Comparison of ENCODE assay signal across 10 mouse cellular contexts in the genomic region with DNA sequence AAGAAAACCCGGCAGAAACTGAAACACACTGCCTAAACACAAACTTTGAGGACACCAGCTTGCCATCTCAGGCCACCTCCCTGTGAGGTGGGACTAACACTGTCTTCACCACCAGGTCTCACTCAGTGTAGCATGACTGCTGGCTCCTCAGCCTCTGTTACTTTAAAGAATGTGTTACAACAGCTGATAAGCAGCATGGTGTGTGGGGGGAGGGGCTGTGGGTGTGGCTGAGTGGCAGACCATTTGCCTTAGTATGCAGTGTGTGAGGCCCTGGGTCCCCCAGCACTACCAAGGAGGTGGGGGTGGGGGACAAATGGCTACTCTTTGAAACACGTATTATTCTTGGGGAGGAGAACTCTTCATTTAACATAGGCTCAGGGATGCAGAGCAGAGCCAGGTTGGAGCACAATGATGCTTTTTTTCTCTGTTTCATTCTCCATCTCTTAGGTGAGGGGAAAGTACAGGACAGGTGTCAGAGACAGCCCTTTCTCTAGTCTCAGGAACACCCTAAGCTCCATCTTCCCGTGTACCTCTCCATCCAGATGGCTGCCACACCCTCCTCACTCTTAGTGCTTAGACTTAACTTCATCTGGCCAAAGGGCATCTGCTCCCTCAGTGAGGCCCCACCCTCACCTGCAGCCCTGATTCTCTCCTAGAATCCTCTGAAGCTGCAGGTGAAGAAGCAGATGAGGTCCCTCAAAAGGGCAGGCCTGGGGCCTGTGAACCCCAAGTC. TPM values are rescaled to one million over a fixed set of nuclear protein-coding genes. Genes with fewer than 3 reads are reported as not detected.
A peak's percentile ranks its signal among the peaks of the same experiment; 100 is the strongest.
DNase-seq lines count a peak whose midpoint lies in the region; ATAC-seq and TF ChIP-seq lines count a peak whose summit lies in the region.
"Had no signal": no experiment of that assay in that cellular context is flagged by ENCODE, and none has a peak within 500 bp of the region (broad histone marks: within the 10 kb centered on the region; RNA-seq: fewer than 3 reads in every experiment).

No protein-coding gene starts in this region.

- intact Hi-C loops in left cerebral cortex, adult 2 months (cut with DNase I): no loop called here
- intact Hi-C loops in left cerebral cortex, postnatal 14 days (cut with DNase I): no loop called here
- intact Hi-C loops in gastrocnemius, postnatal 14 days (cut with DNase I; ENCODE audit: low total_unique reads): no loop called here

- no peak for TF ChIP-seq CTCF in left cerebral cortex, adult 2 months (IDR thresholded peaks at IDR 0.05)

- no peak overlapping the region for H3K4me2 ChIP-seq in hindbrain, embryonic 14.5 days (replicated peaks)

- DNase-seq in left cerebral cortex, adult 2 months (ENCODE audit: extremely low spot score in 1 of 2, low spot score in 2 of 2): no peak
- DNase-seq in left cerebral cortex, postnatal 14 days (ENCODE audit: low spot score in 2 of 2): no peak
- DNase-seq in c-Kit-positive CD71-positive TER-119-negative erythroid progenitor cells, embryonic 14.5 days (ENCODE audit: low read depth): peak; percentile 49
- no peak for DNase-seq in hindbrain, embryonic 14.5 days (ENCODE audit: low spot score)
- DNase-seq in gastrocnemius, postnatal 14 days: no peak
- DNase-seq in frontal cortex, postnatal 14 days (ENCODE audit: low spot score in 2 of 2): no peak
- no peak for DNase-seq in B cell, adult 2 months

- no peak overlapping the region for H3K9ac ChIP-seq in hindbrain, embryonic 14.5 days

- 0 out of 2 replicates have a peak, but pooled peaks cover 5% of the 10 kb centered on the region for H3K27me3 ChIP-seq in hindbrain, embryonic 14.5 days (ENCODE audit: control insufficient read depth, insufficient read depth, low read length)

- no peaks in the 10 kb centered on the region for H3K36me3 ChIP-seq in hindbrain, embryonic 14.5 days (replicated peaks; ENCODE audit: control insufficient read depth, insufficient read depth)

- WGBS in hindbrain, embryonic 14.5 days: 6% methylated on average over 3 of the region's 3 CpGs

- H3K4me1 ChIP-seq in hindbrain, embryonic 14.5 days (replicated peaks; ENCODE audit: control insufficient read depth, insufficient read depth, low read length): peaks cover 21% of the 10 kb centered on the region

- no peaks in the 10 kb centered on the region for H3K9me3 ChIP-seq in hindbrain, embryonic 14.5 days (ENCODE audit: control insufficient read depth, low read length)

- peak overlapping the region; percentile 6 for H3K27ac ChIP-seq in left cerebral cortex, adult 2 months
- H3K27ac ChIP-seq in hindbrain, embryonic 14.5 days: no peak overlapping the region

- ATAC-seq in hindbrain, embryonic 14.5 days (ENCODE audit: low FRiP score): 0 out of 2 replicates have a peak, but pooled peaks have one; percentile 5
- 0 out of 2 replicates have a peak, but pooled peaks have one; percentile 39 for ATAC-seq in megakaryocyte-erythroid progenitor cell, adult 5-6 weeks (replicated peaks; ENCODE audit: low FRiP score, low TSS enrichment, poor library complexity, severe bottlenecking)

- H3K4me3 ChIP-seq in left cerebral cortex, adult 2 months: no peak overlapping the region
- H3K4me3 ChIP-seq in hindbrain, embryonic 14.5 days (replicated peaks; ENCODE audit: low read length): no peak overlapping the region

RNA-seq across cellular contexts. Expression of a gene that starts 5.3 kb away (rescaled TPM):
- total RNA-seq in left cerebral cortex, adult 2 months (2021): 1 to 10 TPM; 9.1 to 9.6 TPM
- total RNA-seq in left cerebral cortex, postnatal 14 days (2021): 10 to 100 TPM; 16.3 to 24.4 TPM
- polyA plus RNA-seq in hindbrain, embryonic 14.5 days (2014; fragmentation: Nextera tagmentation; extraction: Ambion mirVana): 0.51 TPM in 1 of 2 replicates, not detected in the other
- not detected in 2 replicates for total RNA-seq in megakaryocyte-erythroid progenitor cell, adult 5-6 weeks (2014; fragmentation: Nextera tagmentation)
- not detected in 2 replicates for total RNA-seq in megakaryocyte-erythroid progenitor cell, adult 5-6 weeks (2017)
- total RNA-seq in gastrocnemius, postnatal 14 days (2021): not detected
- polyA plus RNA-seq: large intestine, adult 2 months; spleen, adult 2 months had no signal

RNA-seq across cellular contexts. Expression of a gene that starts 11.5 kb away (rescaled TPM):
- 10 to 100 TPM; 36.3 to 37.1 TPM for total RNA-seq in left cerebral cortex, adult 2 months (2021)
- total RNA-seq in left cerebral cortex, postnatal 14 days (2021): 10 to 100 TPM; 30.0 to 34.2 TPM
- 18.7 and 19.4 TPM in 2 replicates for polyA plus RNA-seq in hindbrain, embryonic 14.5 days (2014; fragmentation: Nextera tagmentation; extraction: Ambion mirVana)
- 8.7 and 16.7 TPM in 2 replicates for total RNA-seq in megakaryocyte-erythroid progenitor cell, adult 5-6 weeks (2014; fragmentation: Nextera tagmentation)
- 2.6 and 3.8 TPM in 2 replicates for total RNA-seq in megakaryocyte-erythroid progenitor cell, adult 5-6 weeks (2017)
- total RNA-seq in gastrocnemius, postnatal 14 days (2021): 1 to 10 TPM; 3.4 to 4.3 TPM

RNA-seq across cellular contexts. Expression of a gene that starts 19.8 kb away (rescaled TPM):
- total RNA-seq in left cerebral cortex, adult 2 months (2021): not detected
- not detected for total RNA-seq in left cerebral cortex, postnatal 14 days (2021)
- not detected in 2 replicates for polyA plus RNA-seq in hindbrain, embryonic 14.5 days (2014; fragmentation: Nextera tagmentation; extraction: Ambion mirVana)
- total RNA-seq in megakaryocyte-erythroid progenitor cell, adult 5-6 weeks (2014; fragmentation: Nextera tagmentation): not detected in 2 replicates
- total RNA-seq in megakaryocyte-erythroid progenitor cell, adult 5-6 weeks (2017): not detected in 2 replicates
- total RNA-seq in gastrocnemius, postnatal 14 days (2021): not detected

RNA-seq across cellular contexts. Expression of a gene that starts 40.0 kb away (rescaled TPM):
- 10 to 100 TPM; 19.8 to 22.3 TPM for total RNA-seq in left cerebral cortex, adult 2 months (2021)
- total RNA-seq in left cerebral cortex, postnatal 14 days (2021): 10 to 100 TPM; 25.4 to 29.1 TPM
- 44.0 and 45.0 TPM in 2 replicates for polyA plus RNA-seq in hindbrain, embryonic 14.5 days (2014; fragmentation: Nextera tagmentation; extraction: Ambion mirVana)
- total RNA-seq in megakaryocyte-erythroid progenitor cell, adult 5-6 weeks (2014; fragmentation: Nextera tagmentation): 21.5 and 45.2 TPM in 2 replicates
- total RNA-seq in megakaryocyte-erythroid progenitor cell, adult 5-6 weeks (2017): 10.1 and 22.2 TPM in 2 replicates
- total RNA-seq in gastrocnemius, postnatal 14 days (2021): 10 to 100 TPM; 44.2 to 45.0 TPM

RNA-seq across cellular contexts. Expression of a gene that starts 48.2 kb away (rescaled TPM):
- total RNA-seq in left cerebral cortex, adult 2 months (2021): 10 to 100 TPM; 63.4 to 76.9 TPM
- total RNA-seq in left cerebral cortex, postnatal 14 days (2021): 10 to 100 TPM; 73.3 to 82.3 TPM
- 54.7 and 60.0 TPM in 2 replicates for polyA plus RNA-seq in hindbrain, embryonic 14.5 days (2014; fragmentation: Nextera tagmentation; extraction: Ambion mirVana)
- 13.5 and 16.6 TPM in 2 replicates for total RNA-seq in megakaryocyte-erythroid progenitor cell, adult 5-6 weeks (2014; fragmentation: Nextera tagmentation)
- 6.6 and 6.7 TPM in 2 replicates for total RNA-seq in megakaryocyte-erythroid progenitor cell, adult 5-6 weeks (2017)
- total RNA-seq in gastrocnemius, postnatal 14 days (2021): 10 to 100 TPM; 69.8 to 87.0 TPM

Comparison
In these comparisons a context has a peak if more than half of its experiments do, and no peak if none do; other contexts are left out.
1. RNA of a gene that starts 5.3 kb away (total RNA-seq): 16.3 to 24.4 TPM in left cerebral cortex, postnatal 14 days and 9.1 to 9.6 TPM in left cerebral cortex, adult 2 months; not detected in megakaryocyte-erythroid progenitor cell, adult 5-6 weeks and not detected in gastrocnemius, postnatal 14 days; every median in the first group is over 10 times any median in the second.